Mouse (Mus musculus) brain, embryonic 18.5 days (tissue): ENCODE results near the gene Gm37240.

Source experiments
- DNase-seq: peaks from one replicate; pipeline ENCODE4 v3.0.0-alpha.2; 2012; ENCODE audit warnings: low read depth, low spot score

The Gm37240 gene

DNA sequence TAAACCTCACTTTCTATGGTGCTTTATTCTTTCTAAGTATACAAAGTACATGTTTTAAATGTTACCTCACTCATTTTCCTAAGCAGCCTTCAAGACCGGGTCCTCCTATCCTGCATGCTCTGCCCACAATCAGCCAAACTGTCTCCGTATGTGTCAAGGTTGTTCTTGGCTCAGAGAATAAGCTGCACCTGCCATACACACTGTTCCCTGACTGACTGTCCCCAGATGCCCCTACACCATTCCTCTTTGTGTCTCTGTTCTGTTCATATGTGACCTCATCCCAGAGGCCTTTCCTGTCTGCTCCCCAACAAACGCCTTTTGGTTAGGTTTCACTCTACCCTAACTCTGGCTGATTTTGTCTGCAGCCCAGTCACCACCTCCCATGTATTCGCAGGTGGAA is 60.0 kb downstream of the Gm37240 start:
- DNase-seq, result no peak

- no peak for DNase-seq
Measured at GRCm38 (mm10) chr3:85820839-85821548, 66.3 kb downstream of the Gm37240 start.

GRCm38 (mm10) chr3:85819319-85819718 is 68.0 kb downstream of the Gm37240 start:
- DNase-seq, result no peak

DNA sequence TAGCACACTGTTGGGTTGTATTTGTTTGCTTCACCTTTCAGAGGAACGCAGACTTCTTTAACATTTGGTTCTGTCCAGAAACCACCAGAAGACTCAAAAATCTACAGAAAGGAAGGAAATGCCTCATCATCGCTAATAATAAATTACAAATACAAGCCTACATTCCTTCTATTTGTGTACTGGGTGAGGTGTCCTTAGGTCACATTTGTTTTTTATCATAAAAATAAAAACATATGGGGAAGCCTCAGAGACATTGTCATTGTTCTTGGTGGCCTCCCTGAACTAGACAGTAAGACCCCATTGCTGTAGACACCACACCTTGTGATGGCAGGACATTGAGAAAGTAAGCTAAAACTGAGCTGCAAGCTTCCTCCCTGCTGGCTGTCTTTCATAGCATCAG is 70.1 kb downstream of the Gm37240 start, which contains the start of gene Fam160a1:
Fam160a1 (minus strand) TSS at position 101 of the 400 bp plus-strand sequence.
- no peak for DNase-seq

DNA sequence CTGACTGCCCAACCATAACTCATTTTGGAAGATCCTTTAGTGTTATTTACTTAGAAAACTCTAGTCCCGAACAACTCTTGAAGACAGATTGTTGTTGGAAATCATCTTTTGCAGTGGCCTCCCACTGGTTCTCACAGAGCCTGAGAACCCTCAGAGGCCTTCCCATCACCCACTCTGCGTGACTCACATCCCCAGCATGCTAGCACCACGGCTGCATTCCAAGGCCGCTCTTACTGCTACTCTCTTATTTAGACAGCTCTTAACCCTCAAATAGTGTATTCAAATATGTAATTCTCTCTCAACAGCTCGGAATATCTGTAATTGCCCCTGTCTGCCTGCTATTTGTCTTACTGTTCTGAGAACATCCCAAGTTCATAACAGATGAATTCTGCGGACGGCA is 73.1 kb downstream of the Gm37240 start:
- no peak for DNase-seq

DNA sequence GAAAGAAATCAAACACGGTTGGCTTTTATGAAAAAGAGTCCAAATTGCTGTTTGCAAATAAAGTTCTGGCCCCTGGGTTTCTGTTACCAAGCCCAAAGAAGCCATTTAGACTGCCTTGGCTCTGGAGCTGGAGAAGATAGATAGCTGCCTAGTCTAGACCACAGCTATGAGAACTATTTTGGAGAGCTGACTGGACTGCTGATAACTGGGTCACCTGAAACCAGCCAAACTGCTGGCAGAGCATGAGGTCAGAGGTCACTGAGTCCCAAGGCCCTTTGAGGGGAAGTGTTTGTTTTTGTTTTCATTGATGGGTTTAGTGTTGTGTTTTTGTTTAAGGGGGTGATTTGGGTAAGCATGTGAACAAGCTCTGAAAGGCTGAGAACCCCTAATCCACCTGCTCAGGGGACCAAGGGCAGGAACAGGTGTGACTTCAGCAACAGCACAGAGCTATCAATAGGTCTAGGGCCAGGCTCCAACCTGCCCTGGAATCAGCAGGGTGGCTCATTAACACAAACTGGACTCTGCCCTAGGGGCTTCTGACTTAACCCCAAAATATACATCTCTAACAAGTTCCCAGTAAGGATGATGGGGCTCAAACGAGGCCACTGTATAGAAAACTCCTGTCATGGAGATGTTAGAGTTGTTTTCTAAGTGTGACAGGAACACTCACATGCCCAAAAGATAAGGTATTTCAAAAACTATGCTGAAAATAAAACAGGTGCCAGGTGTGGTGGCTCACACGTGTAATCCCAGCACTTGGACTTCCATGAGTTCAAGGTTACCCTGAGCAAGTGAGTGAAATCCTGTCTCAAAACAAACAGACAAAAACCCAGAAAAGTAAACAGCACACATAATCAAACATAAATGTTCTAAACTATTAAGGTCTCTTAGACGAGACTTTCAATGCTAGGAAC is 74.0 kb downstream of the Gm37240 start:
- DNase-seq, result no peak

DNA sequence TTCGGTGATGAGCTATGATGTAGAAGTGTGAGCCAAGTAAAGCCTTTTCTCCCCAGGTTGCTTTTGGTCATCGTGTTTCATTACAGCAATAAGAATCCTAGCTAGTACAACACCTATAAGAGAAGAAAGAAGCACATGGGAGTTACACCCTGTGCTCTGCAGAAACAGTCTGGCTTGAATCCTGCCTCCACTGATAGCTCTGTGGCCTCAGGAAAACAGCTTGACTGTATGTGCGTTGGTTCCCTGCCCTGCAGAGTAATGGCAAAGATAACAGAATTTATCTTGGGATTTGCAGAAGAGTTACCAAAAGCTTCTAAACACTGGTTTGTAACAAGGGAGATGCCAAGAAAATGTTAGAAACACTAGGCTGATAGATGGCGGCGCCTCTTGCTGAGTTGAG is 75.3 kb downstream of the Gm37240 start:
- DNase-seq, result no peak

DNA sequence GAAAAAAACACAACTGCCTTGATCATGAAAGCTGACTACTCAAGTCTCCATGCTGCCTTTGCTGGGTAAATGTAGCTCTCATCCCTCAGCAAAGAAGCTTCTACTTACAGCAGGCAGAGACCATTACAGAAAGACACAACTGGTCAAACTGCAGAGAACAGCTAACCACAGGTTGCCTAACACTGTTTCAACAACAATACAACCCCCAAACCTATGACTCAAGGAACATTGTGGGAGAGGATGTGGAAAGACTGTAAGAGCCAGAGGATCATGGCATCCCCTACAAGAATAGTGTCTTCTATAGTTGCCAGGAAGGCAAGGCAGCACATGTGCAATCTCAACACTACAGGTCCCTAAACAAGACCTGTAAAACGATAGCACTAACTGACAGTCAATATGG is 94.2 kb downstream of the Gm37240 start:
- no peak for DNase-seq

- DNase-seq, result peak; percentile 36
Measured at GRCm38 (mm10) chr3:85789748-85790147, 97.6 kb downstream of the Gm37240 start.

DNA sequence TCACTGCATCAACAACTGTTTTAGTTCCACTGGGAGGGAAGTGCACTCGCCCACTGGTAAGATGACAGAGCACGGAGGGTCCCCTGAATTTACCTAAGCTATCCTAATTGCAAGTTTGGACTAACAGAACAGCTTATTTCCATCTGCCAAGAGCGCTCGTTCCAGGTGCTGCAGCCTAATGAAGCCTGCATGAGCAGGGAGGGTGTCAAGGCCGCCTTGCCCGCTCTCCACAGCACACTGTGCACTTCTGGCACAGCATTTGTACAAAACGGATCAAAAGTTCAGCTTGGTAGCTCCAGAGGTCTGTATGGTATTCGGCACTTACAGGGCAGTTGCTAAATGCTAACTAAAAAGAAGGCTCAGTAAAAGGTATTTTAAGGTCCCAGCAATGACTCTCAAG is 100.8 kb downstream of the Gm37240 start:
- DNase-seq, result no peak

DNA sequence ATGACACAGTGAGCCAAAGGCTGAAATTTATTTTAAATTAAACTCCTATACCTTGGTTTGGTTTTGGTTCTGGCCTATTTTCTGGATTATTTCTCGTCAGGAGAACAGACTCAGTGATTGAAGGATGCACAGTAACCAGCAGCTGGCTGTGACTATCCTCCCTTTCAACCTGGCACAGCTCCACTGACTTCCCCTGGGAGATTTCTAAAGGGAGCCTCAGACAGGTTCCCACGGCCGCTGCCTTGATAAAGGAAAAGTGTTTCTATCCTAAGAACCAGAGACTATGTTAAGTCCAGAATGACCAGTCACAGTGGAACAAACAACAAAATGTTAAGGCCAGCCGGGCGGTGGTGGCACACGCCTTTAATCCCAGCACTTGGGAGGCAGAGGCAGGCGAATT is 106.4 kb downstream of the Gm37240 start:
- no peak for DNase-seq

DNA sequence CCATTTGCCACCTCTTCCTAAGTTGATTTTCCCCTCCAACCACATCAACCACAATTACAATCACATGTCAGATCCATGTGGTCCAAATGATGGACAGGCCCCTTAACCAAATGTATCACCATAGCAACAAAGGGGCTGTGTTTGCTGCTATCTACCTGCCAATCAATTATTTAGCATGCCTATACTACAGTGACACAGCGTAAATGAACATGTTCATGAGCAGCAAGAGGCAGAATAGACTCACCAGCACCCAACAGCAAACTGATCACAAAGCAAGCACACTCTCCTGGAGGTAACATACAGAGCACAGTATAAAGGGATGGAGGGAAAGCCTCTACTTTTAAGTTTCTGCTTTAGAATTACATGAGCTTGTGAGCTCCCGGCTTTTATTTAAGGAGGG is 107.0 kb downstream of the Gm37240 start:
- DNase-seq, result no peak

GRCm38 (mm10) chr3:85777841-85778240 is 109.5 kb downstream of the Gm37240 start:
- no peak for DNase-seq

DNA sequence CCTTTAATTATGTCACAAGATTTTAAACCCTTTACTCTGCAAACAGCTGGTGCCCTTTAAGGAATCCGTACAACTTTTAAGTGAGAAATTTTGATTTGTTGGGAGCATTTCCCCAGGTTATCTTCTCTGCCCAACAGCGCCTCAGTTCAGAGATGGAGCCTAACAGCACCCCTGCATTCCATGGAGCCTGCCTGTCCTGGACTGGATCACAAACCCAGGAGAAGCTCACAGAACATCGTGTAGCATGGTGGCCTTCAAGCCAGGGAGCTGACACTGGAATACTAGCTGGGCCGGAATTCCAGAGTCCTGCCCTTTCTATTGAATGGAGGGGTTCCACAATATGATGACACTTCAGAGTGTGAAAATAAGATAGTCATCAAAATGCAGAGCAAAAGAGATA is 110.0 kb downstream of the Gm37240 start:
- no peak for DNase-seq

DNA sequence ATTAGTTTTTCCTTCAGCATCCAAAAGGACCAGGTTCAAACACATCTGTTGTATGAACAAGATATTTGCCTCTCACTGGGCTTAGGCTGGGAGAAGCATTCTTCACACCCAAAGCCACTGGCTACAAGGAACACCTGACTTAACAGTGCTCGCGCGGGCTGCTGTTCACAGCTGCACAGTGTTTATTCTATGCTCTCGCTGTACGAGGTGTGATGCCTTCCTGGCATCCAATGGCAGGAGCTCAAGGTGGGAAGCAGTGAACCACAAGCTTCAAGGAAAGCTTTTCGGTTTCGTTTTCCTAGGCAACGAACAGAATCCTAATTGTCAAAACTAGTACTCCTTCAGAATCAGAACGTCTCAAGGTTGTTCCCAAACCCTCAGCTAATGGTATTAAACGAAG is 110.6 kb downstream of the Gm37240 start:
- DNase-seq, result no peak

- DNase-seq, result no peak
Measured at GRCm38 (mm10) chr3:85776126-85776525, 111.2 kb downstream of the Gm37240 start.

- no peak for DNase-seq
Measured at GRCm38 (mm10) chr3:85773886-85774285, 113.4 kb downstream of the Gm37240 start.

DNA sequence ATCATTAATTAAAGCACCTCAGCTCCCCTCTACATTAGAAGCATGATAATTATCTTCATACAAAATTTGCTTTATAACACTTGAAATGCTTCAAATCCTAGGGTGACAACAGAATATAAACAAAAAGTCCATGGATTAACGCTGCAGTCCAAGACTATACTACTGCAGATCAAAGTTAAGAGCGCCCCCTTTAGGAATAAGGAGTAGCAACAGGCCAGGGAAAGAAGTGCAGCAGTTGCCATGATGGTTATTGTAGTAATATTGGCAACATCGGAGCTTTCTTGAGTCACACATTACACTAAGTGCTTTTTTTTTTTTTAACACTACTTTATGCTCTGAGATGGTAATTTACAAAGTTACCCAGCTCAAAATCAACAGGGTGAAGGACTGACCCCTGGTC is 113.9 kb downstream of the Gm37240 start:
- no peak for DNase-seq

DNA sequence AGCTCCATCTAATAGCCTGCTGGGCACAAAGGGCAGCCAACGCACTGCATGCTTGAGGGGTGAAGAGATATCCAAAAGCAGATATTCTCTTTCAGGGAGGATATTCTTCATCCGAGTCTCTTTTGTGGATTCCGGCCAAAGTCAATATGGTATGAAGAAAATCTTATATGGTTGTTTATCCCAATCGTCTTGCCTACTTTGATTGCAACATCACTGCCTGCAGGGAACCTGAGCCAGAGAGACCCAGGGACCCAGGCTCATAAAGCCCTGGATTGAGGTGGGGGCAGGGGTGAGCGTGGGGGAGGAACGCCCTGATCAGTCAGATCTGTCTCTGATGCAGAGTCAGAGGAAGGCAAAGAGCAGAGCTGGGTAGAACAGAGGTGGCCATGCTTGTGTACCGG is 122.4 kb downstream of the Gm37240 start:
- no peak for DNase-seq

DNA sequence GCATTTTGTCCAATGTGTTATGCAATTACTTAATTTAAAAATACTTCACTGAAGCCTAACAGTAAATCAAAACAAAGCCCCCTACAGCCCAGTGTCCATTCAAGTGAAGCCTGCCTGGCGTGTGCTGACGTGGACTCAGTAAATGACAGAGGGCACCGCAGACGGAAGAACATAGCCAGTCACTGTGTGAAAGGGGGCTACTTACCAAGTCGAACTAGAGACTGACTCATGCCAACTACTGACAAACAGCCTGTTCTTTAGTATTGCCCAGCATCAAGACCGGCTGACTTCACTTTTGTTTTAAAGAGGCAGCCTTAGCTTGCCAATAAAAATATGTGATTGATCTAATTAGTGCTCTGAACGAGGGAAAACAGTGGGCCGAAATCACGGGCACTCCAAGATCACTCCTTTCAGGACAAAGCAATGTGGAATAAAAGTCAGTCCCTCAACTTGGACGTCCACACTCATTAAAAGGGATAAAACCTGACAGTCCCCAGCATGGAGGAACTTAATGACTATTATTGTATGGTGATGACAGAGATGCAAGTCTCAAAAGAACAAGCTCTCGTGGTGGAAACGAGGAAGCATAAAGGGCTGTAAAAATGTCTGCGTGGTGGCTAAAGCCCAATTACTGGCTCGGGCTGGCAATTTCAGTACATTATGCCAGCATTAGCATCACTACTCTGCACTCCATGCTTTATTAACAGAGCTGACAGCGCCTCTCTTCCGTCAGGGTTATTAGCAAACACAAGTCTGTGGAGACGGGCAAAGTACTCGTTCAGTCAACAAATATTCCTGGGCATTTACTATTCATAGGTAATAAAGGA is 123.1 kb downstream of the Gm37240 start:
- DNase-seq, result no peak

- no peak for DNase-seq
Measured at GRCm38 (mm10) chr3:85757944-85758343, 129.4 kb downstream of the Gm37240 start.

DNA sequence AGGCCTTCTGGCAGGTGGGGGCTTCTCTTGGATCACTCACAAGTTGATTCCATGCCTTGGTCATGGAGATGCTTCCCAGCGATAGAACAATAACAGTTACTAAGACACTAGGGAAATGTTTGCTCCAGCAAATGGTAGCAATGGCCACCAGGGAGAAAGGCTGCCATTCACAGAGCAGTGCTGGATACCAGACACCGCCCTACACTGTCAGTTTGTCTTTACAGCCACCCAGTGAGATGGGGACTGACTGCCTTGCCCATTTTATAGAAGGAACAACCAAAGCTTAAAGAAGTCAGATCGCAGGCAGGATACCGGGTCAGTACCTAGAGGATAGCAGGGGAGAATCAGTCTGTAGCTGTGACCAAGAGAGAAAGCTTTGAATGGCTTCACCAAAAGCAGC is 129.9 kb downstream of the Gm37240 start:
- no peak for DNase-seq
